Mouse (Mus musculus) hematopoietic stem cell, adult 5-6 weeks (primary cell): ENCODE measurements around the gene Slc9a9. TPM values are rescaled to one million over a fixed set of nuclear protein-coding genes. Genes with fewer than 3 reads are reported as not detected.

Experiments used
- ATAC-seq, 2 experiments: fragments of 125-278 bp in 1 of 2; replicated peaks in 1 of 2; 2 replicates each; pipeline ENCODE4 v1.8.0; 2016 to 2017; ENCODE audit warnings: inconsistent platforms in 2 of 2, mild to moderate bottlenecking in 2 of 2, moderate number of reproducible peaks in 2 of 2, low read depth in 1 of 2, moderate TSS enrichment in 1 of 2; ENCODE audit not compliant: low FRiP score in 2 of 2, poor library complexity in 2 of 2, severe bottlenecking in 2 of 2, insufficient read depth in 1 of 2, low TSS enrichment in 1 of 2
- total RNA-seq: library from RNA; stranded (forward); fragments of 172-1452, 232-1000 nt; gene quantifications from 2 replicates; pipeline ENCODE4 v1.2.3, GENCODE M21; 2017

Slc9a9 gene
- total RNA-seq, 1 experiment from 2014 or later, result 16.7 TPM

DNA sequence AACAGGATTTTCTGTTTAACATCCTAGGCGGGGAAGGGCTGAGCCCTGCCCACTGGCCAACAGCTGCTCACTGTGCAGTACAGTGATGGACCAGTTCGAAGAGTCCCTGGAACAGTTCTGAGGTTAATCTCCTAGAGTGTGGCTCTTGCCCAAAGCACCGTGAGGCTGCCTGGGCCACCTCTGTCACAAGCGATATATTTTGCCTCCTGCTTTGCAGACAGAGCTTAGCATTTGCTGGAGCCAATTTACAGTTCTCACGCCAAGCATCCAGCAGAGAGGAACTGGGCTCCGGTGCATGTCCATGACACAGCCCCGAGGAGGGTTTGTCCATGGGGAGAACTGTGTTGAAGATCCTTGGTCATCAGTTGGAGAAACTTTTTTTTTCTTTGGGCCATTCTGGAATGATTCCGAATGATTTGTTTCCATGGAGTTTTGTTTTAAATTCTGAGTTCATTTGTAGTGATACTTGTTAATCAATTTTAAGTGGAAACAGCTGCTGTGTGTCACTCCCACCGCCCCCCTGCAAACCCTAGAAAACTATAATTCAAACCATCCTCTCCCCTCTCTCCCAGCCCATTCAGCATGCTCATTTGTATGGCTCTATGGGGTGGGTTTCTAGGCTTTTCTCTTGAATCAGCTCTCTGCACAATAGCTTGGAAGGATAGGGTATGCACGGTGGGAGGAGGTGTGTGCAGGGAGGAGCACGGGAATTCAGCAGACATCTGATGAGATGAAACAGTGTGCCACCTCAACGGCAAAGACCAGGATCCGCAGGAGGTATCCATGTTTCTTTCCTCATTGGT lies 511.7 kb downstream of the Slc9a9 start:
- no peak for ATAC-seq

DNA sequence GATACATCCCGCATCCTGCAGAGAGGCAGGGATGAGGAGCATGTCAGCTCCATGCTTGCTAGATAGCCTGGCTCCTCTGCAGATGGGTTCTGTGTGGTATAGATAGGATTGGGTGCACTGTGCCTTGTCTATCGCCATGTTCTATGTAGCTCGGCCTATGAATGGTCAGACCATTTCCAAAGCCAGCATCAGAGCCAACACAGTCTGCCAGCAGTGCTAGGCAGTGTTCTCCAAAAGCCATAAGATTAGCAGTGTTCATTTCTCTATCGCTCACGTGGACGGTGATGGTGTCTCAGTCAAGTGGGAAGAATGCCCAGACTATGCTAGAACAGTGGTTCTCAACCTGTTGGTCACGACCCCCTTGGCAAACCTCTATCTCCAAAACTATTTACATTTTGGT lies 512.6 kb downstream of the Slc9a9 start:
- ATAC-seq, result no peak

DNA sequence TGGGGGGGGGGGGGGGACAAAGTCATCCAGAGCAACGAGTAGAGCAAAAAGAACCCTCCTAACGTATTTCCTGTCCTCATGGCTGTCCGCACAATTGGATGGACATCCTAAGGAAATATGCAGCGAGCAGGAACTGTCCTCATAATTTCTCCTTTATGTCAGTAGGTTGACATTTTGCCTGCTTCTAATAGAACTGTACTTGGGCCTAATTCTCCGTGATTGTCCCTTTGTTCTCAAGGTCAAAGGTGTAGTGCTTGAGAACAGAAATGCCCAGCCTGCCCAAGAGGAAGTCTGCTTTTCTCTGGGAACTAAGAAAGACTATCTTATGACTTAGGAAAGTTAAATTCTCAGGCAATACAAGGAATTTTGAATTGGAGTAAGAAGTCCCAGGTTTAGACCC lies 514.7 kb downstream of the Slc9a9 start:
- ATAC-seq, result no peak

DNA sequence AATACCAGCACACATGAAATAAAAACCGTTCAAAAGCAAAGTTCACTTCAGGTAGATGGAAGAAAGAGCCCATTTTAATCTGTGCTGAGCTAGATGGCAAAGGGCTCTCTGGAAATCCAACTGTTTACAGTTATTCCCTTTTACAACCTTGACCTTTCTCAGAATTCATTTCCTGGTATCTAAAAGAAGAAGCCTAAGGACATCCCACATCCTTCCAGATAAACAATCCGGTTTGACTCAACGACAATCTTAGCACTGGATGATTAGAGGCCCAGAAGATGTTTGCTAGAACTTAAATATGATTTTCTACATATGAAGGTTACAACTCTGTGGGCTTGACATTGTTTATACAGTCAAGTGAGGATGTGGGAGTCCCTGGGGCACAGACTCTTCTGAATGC lies 516.1 kb downstream of the Slc9a9 start:
- no peak for ATAC-seq

DNA sequence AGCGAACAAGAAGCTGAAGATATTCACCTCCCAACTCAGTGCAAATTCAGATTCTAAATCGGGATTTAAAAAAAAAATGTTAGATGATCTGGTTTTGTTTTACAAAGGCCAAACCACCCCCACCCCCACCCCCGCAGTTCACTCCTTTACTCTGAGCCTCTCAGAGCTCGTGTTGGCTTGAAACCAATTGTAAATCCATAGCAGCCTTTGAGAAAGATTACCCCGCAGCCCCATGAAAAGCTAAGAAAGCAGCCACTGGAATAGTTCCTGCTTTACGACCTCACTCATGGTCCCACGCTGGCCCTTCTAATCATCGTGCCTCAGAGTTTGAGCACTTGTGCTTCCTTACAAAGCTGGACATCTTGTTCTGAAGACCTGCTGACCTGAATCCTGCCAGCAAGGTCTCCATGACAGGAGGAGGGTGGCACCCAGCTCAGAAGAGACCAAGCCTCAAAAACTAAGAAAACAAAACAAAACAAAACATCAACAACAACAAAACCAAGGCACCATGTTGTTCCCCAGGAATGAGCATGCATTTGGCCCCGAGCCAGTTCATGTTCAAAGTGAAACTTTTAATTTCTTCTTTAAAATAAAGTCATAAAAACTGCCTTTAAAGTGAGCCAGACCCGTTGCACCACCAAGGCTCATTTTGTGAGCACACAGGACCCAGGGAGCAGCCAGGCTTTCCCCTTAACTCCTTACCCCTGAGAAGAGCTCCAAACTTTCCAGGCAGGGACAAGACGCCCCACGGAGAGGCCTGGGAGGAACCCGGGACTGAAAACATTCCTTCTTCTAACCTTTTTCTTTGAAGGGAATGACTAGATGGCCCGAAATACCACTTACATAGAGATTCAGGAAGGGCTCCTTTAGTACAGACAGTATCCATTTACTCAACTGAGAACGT lies 516.9 kb downstream of the Slc9a9 start:
- no peak for ATAC-seq

DNA sequence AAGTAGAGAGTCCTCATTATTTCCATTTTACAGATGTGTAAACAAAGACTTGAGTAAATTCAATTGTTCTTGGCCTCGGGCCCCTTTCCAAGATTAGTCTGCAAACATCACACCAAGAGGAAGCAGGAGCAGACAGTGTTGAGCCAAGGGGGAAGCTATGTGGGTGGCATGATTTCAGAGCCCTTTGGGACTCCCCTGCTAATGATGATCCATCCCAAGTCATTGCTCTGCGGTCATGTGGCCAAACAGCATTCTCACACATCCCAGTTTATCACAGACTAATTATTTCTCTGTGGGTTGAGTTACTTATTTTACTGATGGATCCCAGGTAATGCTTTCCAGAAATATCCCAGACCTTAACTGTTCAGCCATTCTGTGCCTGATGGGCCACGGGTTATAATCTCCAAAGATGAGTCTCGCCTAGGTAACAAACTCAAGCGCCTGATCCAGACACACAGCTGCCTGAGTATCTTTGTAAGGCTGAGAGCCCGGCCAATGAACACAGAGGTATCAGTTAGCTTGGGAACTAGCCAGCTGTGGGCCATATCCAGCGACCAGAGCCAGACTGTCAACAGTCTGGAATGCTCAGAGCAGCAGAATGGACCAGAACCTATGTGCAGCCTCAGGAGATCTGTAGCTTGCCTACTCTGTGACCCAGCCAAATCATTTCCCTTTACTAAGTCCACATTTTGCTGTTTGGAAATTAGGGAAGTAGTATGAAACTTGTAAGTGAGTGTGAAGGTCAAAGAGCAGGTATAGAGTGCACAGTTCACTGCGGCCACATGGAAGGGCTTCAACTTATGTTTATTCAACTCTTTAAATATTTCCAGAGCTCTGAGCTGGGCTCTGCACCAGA lies 518.9 kb downstream of the Slc9a9 start:
- ATAC-seq, result no peak

DNA sequence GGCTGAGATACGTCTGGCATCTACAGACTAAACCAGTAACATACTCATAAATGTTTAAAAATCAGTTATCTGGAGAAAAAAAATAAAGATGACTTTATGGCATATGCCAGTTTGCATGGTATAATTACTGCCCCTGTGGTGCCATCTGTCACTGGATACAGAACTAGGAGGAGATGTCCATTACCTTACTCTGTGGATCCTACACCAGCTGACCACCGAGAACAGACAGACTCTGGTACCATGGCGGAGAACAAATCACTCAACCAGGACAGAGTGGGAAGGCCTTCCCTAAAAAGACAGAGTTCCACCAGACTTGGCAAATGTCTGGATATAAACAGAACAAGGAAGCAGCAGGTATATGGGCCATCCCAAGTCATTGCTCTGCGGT lies 519.5 kb downstream of the Slc9a9 start:
- no peak for ATAC-seq

DNA sequence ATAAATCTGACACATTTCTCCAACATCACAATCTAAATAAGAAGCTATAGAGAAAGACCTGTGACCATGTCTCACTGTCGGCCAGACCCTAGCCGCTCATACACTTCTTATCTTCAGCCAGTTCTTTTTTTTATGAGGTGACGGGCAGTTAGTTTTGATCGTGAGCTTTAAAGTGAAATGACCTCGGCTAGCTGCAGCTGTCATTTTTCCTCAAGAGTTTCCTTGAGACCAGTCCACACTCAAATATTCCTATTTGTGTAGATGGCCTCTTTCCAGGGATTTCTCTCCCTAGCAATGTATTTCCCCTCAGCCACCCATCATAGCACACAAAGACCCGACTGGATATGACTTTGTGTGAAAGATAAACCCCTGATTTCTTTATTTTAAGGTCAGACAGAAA lies 521.7 kb downstream of the Slc9a9 start:
- ATAC-seq, result no peak

DNA sequence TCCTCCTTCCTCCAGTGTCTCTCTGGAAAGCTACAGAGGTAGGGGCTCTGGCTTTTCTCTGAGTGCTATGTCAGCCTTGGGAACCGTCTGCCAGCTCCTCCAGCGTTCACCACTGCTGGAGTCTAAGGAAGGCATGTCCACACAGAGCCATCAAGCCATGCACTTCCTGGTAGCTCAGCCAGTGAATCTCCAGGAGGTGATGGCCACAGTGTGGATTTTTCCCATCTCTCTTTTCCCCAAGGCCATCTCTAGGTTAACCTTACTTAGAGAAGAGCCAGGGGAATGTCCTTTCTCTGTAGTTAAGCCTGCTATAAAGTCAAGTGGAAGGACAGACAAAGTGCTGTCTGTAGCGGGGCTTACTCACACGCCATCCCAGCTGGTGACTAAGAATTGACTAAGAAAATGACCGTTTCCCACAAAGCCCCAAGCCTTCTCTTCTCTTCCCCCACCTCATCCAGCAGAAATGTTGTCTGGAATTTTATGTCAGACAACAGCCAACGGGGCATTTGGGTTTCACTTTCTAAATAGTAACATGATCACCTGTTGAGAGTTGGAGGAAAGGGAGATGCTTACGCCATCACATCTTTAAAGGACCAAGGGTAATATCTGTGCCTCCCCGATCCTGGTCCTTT lies 523.3 kb downstream of the Slc9a9 start:
- no peak for ATAC-seq

DNA sequence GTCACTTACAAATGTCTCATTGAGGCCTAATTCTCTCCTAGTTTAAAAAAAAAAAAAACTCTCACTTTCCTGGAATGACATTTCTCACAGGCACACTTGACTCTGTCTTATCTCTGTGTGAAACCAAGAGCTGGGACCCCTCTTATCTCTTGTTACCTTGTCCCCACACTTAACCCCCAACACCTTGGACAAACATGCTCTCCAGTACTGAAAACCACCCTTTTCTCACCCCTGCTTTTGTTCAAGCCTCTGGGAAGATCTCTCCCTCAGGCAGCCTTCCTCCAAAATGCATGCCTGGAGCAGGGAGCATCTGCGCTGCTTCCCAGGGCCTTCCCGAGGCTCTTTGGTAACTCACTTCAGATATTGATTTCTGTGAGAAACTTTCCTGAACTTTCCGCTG lies 524.0 kb downstream of the Slc9a9 start:
- no peak for ATAC-seq

DNA sequence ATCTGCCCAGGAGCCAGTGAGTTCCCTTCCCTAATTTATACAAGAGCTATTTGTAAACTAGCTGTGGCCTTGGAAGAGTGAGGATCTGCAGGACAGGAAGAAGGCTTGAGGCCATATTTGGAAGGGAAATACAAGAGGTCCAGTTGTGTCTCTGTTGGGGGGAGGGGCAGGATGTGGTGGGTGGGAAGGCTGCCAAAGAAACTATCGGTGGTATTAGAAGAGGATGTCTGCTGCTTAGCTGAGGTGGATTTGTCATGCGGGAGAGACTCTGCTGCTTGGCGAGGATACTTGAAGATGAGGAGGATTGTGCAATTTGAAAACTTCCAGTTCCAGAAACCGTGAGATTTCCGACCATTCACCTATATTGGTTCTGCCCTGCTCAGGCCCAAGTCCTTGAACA lies 524.4 kb downstream of the Slc9a9 start:
- ATAC-seq, result peak; percentile 48 to 51; a peak in 3 of 4 replicates

DNA sequence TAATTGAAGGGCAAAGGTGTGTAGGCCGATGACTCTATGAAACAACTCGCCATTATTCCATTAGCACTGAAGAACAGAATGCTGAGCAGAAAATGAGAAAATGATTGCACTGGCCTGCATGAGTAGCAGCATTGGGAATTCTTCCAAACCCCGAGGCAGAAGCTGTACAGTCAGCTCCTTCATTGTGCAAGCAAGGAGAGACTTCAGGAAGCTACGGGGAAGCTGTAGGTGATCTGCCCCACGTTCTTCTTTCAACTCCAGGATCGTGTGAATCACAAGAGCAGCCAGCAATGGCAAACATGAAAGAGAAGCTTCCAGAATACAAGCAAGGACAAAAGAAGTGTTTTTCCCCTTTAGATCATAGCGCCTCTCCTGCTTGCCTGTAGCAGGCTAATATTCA lies 538.0 kb downstream of the Slc9a9 start:
- ATAC-seq, result no peak

DNA sequence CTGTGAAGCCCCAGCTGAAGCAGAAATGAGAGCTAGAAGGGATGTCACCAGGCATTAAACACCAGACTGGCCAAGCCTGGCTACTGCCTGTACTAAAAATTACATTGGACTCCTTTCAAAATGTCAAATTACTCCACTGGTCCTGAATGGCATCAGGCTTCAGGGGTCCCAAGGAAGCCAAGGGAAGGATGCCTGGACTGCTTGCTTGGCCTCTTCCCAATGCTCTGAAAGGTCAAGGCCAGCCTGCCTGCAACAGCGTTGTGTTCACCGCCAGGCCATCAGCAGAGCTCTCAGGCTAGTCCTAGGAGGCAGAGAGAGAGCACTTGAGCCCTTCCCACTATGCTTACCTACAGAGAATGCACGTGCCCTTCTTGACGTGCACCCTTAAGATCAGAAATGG lies 539.0 kb downstream of the Slc9a9 start:
- no peak for ATAC-seq

DNA sequence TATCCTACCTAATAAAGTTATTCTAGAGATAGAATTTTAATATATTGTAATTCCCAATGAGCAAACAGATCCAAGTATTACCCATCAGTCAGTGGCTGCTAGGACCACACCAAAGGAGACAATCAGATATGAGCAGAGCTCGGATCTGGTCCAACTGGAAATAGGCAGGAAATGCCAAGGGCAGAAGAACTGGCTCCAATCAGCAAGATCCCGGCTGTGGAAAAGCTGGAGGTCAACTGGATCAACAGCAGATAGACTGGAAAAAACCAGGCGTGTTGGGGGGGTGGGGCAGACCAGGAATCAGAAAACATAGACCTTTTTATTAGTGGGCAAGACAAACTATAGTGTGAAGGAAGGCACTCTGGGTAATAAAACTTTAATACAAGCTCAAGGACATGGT lies 550.3 kb downstream of the Slc9a9 start:
- ATAC-seq, result no peak

DNA sequence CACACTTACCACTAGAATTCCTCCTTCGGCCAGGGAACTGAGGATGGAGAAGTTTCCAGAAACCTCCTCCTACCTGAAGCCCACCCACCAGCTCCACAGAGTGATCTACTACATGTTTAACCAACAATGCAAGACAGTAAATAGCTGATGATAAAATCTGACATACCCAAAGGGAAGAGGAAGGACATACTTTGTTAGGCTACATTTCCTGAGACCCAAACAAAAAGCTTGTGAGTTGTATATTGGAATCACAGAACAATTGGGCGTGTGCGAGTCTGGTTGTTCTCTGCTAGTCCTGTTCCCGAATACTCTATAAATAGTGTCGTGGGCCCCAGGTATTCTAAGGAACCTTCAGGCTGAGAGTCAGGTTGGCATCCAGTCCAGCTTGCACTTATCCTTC lies 551.6 kb downstream of the Slc9a9 start:
- no peak for ATAC-seq

DNA sequence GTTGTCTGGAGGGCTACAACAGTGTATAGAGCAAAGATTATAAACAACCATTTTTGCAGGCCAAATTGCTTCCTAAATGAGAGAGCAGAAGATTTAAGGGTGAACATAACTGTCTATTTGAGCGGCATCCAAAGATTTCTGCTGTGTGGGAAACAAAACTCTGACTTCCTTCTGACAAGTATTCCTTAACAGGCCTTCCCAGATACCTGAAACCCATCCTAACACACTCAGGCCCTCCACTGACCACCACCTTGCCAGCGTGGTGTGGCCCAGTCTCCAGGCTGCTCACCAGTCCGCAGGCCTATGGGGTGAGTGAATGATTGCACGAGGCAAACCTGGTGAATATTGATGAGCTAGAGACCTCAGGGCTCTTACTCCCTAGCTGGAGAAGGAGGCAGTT lies 557.3 kb downstream of the Slc9a9 start:
- ATAC-seq, result no peak

DNA sequence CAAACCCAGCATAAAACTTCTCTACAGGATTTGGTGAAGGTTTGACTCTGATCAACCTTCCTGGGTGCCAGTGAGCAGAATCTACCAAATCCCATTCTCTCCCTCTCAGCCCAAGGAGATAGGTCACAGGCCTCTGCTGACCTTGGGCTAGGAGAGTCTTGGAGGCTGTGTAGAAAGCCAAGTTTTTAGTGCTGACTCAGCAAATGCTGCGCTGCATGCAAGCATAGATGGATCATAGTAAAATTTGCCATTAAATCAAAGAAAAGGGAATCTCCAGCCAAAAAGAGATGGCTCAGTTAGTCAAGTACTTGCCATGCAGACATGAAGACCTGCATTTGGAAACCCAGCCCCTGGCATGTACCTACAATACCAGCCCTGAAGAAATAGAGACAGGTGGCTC lies 558.4 kb downstream of the Slc9a9 start:
- ATAC-seq, result no peak
